Mouse (Mus musculus): ENCODE measurements at regions not wholly inside any gene's neighbourhood (a gene's known extent, or its start where the extent isn't known, plus 50 kb on each side); places are given as distances from the start of the nearest gene placed in this dataset.
"Not testable (repeated sequence)": the region's sequence is repeated elsewhere in the genome, so short reads cannot be mapped to it uniquely, and the experiment has no call there.

GRCm38 (mm10) chr6:19855476-19855875 lies 989.4 kb downstream of the Ankrd7 start:
- DNase-seq = not testable (repeated sequence)

DNA sequence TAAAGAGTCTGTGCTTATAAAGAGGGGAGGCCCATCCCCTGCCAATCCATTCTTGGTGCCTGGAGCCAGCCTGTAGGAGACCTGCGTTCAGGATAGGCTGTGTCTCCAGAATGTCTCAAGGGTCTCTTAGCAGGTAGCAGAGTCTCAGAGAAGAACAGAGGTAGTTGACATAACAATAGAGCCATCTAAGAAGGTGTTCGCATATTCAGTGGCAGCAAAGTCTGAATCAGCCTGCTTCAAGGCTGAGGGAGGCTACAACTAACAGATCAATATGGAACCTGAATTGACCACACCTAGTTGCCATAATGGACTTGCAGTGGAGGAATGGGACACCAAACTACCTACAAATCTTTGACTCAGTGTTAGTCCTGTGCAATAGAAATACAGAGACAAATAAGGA lies 998.0 kb downstream of the Ankrd7 start:
- DNase-seq = no peak

DNA sequence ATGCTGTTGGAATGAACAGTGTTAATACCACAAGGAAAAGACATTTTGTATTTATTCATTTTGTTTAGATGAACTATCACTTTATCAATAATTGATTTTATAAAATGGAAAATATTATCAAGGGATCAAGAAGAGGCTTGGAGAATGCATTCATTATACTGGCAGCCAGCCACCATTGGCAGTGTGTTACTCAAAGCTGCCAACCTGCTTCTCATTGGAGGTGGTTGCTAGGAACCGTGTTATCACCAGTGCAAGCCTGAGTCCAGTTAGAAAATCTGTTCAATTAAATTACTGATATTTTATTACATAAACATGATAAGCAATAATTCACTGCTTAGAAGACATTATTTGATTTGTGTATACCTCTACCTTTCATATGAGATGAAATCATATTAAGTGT lies 1003.6 kb downstream of the Ankrd7 start:
- no peak for DNase-seq

DNA sequence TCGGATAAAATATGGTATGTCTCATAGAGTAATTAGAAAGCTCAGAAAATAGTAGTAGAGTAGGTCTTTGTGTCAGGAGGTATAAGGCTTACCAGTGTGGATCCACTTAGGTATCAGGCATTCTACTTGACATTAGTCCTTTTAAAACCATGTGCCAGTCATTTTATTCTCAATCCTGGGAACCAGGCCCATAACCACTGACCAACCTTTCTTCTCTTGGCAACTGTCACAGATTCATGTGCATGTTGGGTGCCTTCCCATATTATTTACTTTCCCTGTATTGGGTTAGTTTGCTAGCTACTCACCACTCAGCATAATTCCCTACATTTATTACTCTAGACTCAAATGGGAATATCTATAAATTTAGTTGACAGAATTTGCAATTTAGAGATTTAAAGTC lies 1045.1 kb downstream of the Ankrd7 start:
- no peak for DNase-seq

DNA sequence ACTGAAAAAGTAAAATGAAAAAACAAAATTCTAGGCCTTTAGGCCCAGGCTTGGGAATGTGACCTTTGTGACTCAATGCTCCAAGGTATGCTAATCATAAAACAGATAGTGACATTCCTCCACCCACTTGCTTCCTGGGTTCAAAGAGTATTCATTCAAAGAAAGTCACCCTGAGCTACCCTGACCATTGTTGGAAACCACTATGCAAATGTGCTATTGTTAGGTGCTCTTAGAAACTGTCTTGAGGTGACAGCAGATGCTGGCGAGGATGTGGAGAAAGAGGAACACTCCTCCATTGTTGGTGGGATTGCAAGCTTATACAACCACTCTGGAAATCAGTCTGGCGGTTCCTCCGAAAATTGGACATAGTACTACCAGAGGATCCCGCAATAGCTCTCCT lies 1075.7 kb downstream of the Ankrd7 start:
- DNase-seq = not testable (repeated sequence)

DNA sequence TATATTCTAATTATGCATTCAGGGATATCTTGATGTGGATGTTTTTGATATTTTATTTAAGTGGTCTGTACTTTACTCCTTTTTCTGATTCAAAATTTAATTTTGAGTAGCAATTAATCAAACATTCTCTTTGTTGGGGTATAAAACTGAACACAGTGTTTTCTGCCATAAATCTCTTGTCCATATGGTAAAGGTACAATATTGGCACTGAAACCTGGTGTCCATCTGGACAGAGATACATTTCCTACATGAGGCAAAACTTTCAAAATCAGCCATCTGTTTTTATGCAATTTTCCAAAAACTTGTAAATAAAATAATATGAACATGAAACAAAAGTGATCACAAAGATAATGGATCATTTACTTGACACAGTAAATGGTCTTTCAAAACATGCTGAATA lies 1078.2 kb downstream of the Ankrd7 start:
- DNase-seq = no peak

DNA sequence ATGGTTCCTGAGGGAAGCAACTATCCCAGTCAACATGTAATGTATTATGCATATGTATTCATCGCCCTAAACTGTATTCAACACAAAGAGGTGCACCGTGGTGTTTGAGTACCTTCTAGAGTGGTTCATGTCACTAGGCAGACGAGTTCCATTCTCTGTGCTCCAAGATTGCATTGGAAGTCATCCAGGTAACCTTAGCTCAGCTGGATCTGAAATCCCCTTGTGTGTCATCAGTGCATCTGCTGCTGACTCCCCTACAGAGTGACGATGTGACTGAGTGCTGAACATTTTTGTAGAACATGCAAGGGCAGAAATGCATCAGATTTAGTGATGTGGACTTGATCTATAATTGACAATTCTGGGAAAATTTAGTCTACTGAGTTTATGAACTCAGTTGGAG lies 1079.6 kb downstream of the Ankrd7 start:
- DNase-seq = no peak

- no peak for DNase-seq
These were observed 1109.8 kb downstream of the Ankrd7 start for GRCm38 (mm10) chr6:19975898-19976297.

- DNase-seq = no peak
These were observed 1125.7 kb downstream of the Ankrd7 start for GRCm38 (mm10) chr6:19991829-19992228.

GRCm38 (mm10) chr6:20028466-20028865 lies 1162.3 kb downstream of the Ankrd7 start:
- DNase-seq = no peak

- peak; percentile 72 for DNase-seq
These were observed 1171.7 kb downstream of the Ankrd7 start for GRCm38 (mm10) chr6:20037769-20038168.

DNA sequence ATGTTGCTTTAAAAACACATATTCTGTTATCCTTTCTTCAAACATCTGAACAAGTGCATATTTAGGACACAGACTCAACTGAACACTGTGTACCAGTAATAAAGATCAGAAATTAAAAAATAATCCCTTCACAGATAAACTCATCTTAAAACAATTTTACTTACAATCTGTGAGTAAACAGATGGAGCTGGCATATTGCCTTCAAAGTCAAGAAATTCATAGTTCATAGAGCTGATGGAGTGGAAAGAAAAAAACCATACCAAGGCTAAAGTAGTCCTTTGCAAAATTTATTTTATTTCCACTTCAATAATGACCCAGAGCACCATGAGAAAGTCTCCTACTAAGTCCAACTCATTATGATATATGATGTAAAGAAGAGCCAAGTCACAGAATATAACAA lies 1136.6 kb upstream of the Kcnd2 start:
- no peak for DNase-seq

DNA sequence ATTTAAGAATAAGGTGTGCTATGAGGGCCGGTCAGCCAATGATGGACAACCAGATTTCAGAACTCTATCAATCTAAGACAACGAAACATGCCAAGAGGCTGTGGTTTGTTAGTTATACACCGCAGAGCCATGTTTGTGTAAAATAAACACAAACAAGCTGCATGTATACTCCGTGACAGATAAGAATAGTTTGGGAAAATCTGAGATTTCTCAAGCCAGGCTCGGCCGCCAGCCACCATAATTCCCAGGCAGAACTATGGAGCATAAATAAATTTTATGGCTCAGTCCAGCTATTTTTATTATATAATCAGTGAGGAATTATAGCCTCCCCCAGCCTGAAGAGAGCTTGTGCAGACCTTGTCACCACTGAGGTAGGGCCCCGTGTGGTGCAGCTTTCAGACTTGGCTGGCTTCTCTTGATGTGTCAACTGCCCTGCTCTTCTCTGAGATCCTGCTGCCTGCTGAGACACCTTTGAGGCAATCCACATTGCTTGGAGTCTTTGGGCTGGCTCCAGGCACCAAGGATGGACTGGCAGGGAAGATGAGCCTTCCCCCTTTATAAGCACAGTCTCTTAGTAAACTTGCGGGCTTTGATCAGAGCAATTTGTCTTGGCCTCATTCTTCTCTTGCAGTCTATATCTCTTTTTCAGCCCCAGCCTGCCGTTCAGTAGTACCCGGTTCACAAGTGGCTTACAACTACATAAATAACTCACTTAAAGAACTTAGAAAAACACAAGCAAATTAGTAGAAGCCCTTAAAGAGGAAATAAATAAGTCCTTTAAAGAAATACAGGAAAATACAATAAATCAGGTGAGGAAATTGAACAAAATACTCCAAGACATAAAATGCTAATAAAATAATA lies 1123.0 kb upstream of the Kcnd2 start:
- DNase-seq = no peak

- not testable (repeated sequence) for DNase-seq
These were observed 1081.3 kb upstream of the Kcnd2 start for GRCm38 (mm10) chr6:20133991-20134390.

DNA sequence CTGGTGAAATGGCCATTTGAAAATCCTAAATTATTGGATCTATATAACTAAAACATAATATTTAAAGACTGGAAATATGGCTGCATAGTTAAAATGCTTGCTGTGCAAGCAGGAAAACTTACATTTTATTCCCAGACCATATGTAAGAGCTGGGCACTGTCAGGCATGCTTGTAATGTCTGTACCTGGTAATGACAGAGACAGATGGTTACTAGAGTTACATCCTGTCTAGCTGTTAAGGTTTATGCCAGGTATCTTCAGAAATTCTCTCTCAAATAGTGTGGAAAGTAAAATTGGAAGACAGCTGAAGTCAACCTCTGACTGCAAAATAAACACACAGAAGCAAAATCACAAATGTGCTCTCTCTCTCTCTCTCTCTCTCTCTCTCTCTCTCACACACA lies 1077.8 kb upstream of the Kcnd2 start:
- DNase-seq = no peak
